Mouse (Mus musculus) bone marrow macrophage, adult 2 months (primary cell): Measurements from ENCODE around the gene Gm7030.

ENCODE experiments used
- CTCF ChIP-seq: IDR thresholded peaks from 2 replicates; pipeline ENCODE4 v1.5.1; 2012; ENCODE audit warnings: low read depth, mild to moderate bottlenecking, low read length, moderate library complexity
- POLR2A ChIP-seq: IDR thresholded peaks from 2 replicates; pipeline ENCODE4 v1.6.1; 2012; ENCODE audit warnings: mild to moderate bottlenecking, low read depth, low read length, borderline replicate concordance

DNA sequence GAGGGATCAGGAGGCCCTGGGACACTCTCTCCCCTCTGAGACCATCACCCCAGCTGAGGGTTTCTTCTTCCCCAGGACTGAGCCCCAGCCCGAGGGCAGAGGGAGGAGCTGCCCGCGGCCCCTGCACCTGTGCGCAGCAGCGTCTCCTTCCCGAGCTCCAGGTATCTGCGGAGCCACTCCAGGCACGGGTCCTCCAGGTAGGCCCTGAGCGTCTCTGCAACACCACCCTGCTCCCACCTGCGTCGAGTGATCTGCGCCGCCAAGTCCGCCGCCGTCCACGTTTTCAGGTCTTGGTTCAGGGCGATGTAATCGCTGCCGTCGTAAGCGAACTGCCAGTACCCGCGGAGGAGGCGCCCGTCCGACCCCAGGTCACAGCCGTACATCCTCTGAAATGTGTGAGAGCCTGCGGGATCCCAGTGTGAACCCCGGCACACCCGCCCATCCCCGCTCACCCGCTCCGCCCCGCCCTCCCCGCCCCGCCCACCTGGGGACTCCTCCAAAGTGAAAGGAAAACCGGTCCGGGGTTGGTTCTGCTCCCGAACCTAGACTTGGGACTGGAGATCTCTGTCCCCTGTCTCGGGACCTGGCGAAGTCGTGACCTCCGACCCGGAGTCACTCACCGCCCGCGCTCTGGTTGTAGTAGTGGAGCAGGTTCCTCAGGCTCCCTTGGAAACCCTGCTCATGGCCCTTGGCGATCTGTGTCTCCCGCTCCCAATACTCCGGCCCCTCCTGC is 38.2 kb upstream of the Gm7030 start:
- no peak for TF ChIP-seq CTCF
- no peak for TF ChIP-seq POLR2A
